Comparison of ENCODE assay signal across 13 mouse cellular contexts in genomic region chr15:31502313-31502712, GRCm38 (mm10).
"Had no signal": no experiment of that assay in that cellular context is flagged by ENCODE, and none has a peak within 500 bp of the region (broad histone marks: within the 10 kb centered on the region; RNA-seq: fewer than 3 reads in every experiment).

No protein-coding gene starts in this region.

- H3K9ac ChIP-seq: limb, embryonic 12.5 days; neural tube, embryonic 12.5 days had no signal

- DNase-seq: kidney, adult 8-10 months; kidney, postnatal 36 days; layer of hippocampus, adult 9-11 months; layer of hippocampus, postnatal 36 days; lung, adult 2 months; lung, postnatal 36 days; midbrain, embryonic 14.5 days; thymus, adult 18-20 months; thymus, postnatal 14 days had no signal

- H3K27me3 ChIP-seq: limb, embryonic 12.5 days; neural tube, embryonic 12.5 days had no signal

- H3K9me3 ChIP-seq: limb, embryonic 12.5 days; neural tube, embryonic 12.5 days had no signal

- ATAC-seq: lung, postnatal 0 days had no signal

- H3K4me3 ChIP-seq: limb, embryonic 12.5 days; neural tube, embryonic 12.5 days had no signal

- H3K27ac ChIP-seq: kidney, postnatal 0 days; limb, embryonic 12.5 days; neural tube, embryonic 12.5 days had no signal

- H3K4me2 ChIP-seq: limb, embryonic 12.5 days; neural tube, embryonic 12.5 days had no signal

- H3K4me1 ChIP-seq: limb, embryonic 12.5 days; neural tube, embryonic 12.5 days had no signal
